Mouse (Mus musculus): ENCODE measurements at regions not wholly inside any gene's neighbourhood (a gene's known extent, or its start where the extent isn't known, plus 50 kb on each side); places are given as distances from the start of the nearest gene placed in this dataset.
"Not testable (repeated sequence)": the region's sequence is repeated elsewhere in the genome, so short reads cannot be mapped to it uniquely, and the experiment has no call there.

DNA sequence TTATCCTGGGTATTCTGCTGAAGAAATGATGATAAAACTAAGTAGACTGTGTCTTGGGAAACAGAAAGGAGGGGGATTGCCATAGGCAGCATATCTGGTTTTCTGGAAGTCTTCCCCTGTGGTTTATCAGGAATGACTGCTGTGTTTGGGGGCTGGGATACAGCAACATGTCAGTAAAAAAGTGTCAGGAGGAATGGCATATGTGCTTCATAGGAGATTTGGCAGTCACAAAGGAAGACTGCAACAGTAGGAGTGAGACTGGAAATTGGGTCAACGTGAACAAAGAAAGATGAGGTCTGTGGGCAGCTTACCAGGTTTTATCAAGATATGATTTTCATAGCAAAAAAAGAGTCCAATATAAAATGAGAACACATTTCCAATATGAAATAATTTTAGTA lies 641.1 kb upstream of the Nrxn1 start:
- peak; percentile 90 for DNase-seq

GRCm38 (mm10) chr17:91733174-91733926 lies 640.5 kb upstream of the Nrxn1 start:
- DNase-seq, result peak; percentile 4

DNA sequence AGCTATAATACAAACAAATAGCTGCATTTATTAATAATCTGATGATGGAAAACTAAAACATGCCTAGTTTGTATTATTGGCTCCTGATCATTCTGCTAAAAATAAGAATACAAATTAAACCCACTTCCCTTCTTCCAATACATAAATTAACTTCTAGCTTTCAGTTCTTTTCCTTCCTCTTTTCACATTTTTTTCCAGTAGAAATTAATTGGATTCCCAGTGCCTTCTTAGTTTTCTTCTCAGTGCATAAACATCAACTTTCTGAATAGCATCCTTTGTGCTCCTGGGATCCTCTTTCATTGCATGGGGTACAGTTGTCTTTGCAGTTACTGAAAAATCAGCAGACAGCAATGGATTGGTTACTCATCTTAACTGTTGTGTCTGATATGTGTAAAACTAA lies 617.5 kb upstream of the Nrxn1 start:
- DNase-seq, result no peak

- DNase-seq, result no peak
These were observed 598.2 kb upstream of the Nrxn1 start for GRCm38 (mm10) chr17:91691063-91691462.

DNA sequence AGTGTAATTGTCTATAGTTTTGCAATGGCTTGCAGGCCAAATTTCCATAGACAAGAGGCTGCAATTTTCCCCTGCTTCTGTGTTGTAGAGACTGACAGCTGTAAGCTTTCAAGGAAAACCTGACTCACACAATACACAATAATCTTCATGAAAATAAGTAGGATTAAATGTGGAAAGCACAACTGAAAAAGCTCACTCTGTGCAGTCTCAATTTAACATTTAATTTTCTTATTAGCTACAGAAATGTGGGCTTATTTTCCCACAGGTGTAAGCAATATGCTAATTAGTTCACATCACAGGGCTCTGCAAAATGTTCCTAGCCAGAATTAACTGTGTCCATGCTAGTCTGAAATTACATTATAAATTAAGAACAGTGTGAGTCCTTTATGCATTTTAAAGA lies 564.6 kb upstream of the Nrxn1 start:
- DNase-seq, result no peak

GRCm38 (mm10) chr17:91657036-91657435 lies 564.2 kb upstream of the Nrxn1 start:
- no peak for DNase-seq

DNA sequence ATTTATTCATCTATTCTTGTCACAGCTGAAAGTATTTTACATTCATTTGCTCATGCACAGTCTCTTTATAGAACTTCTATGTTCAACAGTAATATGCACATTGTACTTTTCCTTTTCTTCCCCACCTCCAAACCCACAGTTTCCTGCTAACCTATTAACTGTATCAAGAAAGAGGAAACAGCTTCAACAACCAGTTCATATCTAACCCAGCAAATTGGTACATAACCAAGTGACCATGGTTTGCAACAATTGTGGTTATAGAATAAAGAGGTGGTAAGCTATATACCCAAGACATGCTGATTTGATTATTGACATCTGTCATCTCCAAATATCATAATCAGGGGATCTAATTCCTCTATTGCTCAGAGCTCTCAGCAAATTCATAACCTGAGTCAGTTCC lies 539.0 kb upstream of the Nrxn1 start:
- no peak for DNase-seq

DNA sequence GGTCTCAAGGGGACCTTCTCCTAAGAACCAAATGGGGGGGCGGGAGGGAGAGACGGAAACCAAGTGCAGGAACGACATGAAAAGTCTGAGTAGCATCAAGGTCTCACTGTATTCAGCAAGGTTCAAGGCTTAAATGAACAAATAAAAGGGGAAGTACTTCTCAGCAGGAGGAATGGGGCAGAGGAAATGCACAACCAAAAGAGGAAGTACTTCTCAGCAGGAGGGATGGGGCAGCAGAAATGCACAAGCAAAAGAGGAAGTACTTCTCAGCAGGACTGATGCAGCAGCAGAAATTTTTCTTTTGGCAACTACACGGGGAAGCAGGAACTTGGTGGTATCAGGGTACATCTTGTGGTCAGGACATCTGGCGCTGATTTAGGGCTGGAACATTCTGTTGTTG lies 521.3 kb upstream of the Nrxn1 start:
- not testable (repeated sequence) for DNase-seq

- no peak for DNase-seq
These were observed 496.2 kb upstream of the Nrxn1 start for GRCm38 (mm10) chr17:91589120-91589519.

GRCm38 (mm10) chr17:91551058-91551691 lies 458.3 kb upstream of the Nrxn1 start:
- DNase-seq, result not testable (repeated sequence)

DNA sequence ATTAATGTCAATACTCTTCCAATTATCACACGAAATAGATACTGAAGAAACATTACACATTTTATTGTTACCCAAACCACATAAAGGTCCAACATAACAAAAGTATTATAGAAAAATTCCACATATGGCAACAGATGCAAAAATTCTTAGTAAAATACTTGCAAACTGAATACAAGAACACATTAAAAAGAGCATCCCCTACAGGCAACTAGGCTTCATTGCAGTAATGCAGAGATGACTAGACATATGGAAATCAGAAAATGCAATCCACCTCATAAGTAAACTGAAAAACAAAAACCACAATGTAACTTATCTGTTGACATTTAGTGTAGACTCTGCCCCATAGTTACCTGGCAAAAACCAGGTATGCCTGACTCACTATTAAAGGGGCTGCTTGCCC lies 438.6 kb upstream of the Nrxn1 start:
- no peak for DNase-seq

DNA sequence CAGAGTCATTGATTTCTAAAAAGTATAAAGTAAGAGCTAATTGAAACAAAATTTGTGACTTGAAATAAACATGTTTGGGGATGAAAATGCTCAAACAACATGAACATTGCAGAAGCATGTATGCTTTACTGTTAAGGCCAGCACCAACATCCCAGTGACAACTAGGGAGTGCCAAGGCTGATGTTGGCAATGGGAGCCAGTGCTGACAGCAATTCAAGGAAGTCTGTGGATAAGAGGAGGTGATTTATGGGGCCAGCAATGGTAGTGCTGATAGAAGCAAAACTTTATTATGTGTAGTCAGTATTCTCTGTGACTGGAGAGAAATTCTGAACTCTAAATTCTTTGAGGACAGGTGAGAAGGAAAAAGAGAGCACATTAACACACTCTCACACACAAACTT lies 424.4 kb upstream of the Nrxn1 start:
- no peak for DNase-seq

Measured in cerebellum, adult 9-10 months (tissue).